Mouse (Mus musculus) CH12.LX (cell line): ENCODE results near the gene Rras. TPM values are rescaled to one million over a fixed set of nuclear protein-coding genes. Genes with fewer than 3 reads are reported as not detected.

Source experiments
- DNase-seq: peaks from one replicate; pipeline ENCODE4 v3.0.0-alpha.2; 2013; ENCODE audit errors: extremely low read depth
- H3K27ac ChIP-seq: 2 replicates; pipeline ENCODE4 v1.5.1; 2012; ENCODE audit warnings: low read depth, mild to moderate bottlenecking, control low read depth, moderate library complexity; ENCODE audit not compliant: insufficient read depth
- H3K27me3 ChIP-seq: replicated peaks from 2 replicates; pipeline ENCODE3; 2012; ENCODE audit warnings: inconsistent platforms
- H3K36me3 ChIP-seq, 2 experiments: replicated peaks in 1 of 2; 2 replicates each; pipeline versions ENCODE3 to v1.6.1; 2012; ENCODE audit warnings: inconsistent platforms in 1 of 2, low read length in 1 of 2, mild to moderate bottlenecking in 1 of 2, mixed read lengths in 1 of 2, moderate library complexity in 1 of 2; ENCODE audit not compliant: control insufficient read depth in 1 of 2, insufficient read depth in 1 of 2
- H3K4me1 ChIP-seq, 2 experiments: 2 replicates each; pipeline ENCODE4 v1.6.1; 2012; ENCODE audit warnings: inconsistent platforms in 1 of 2, moderate library complexity in 1 of 2; ENCODE audit not compliant: insufficient read depth in 2 of 2, control insufficient read depth in 1 of 2
- H3K4me2 ChIP-seq: 2 replicates; pipeline ENCODE4 v1.6.1; 2012; ENCODE audit warnings: low read depth, mild to moderate bottlenecking, control low read depth; ENCODE audit not compliant: poor library complexity, insufficient read depth, severe bottlenecking
- H3K4me3 ChIP-seq, 3 experiments: fragments of 150-350 bp in 1 of 3; sonication (generic) in 1 of 3; replicated peaks in 1 of 3; 2 replicates each; pipeline versions ENCODE3 to v1.5.1; 2011 to 2012; ENCODE audit warnings: low read depth in 2 of 3, low read length in 2 of 3, mild to moderate bottlenecking in 2 of 3, moderate library complexity in 2 of 3, control low read depth in 1 of 3, improper control_type of control experiment in 1 of 3, inconsistent platforms in 1 of 3, mixed read lengths in 1 of 3; ENCODE audit not compliant: poor library complexity in 1 of 3
- H3K79me2 ChIP-seq: replicated peaks from 2 replicates; pipeline ENCODE4 v1.6.1; 2012; ENCODE audit warnings: mild to moderate bottlenecking, moderate library complexity; ENCODE audit not compliant: control insufficient read depth, poor library complexity, insufficient read depth, severe bottlenecking; ENCODE audit errors: extremely low read depth
- H3K9ac ChIP-seq: 2 replicates; pipeline ENCODE4 v1.6.1; 2012; ENCODE audit warnings: low read depth, mild to moderate bottlenecking, control low read depth, moderate library complexity; ENCODE audit not compliant: insufficient read depth
- H3K9me3 ChIP-seq: replicated peaks from 2 replicates; pipeline ENCODE3; 2012; ENCODE audit warnings: low read length, inconsistent platforms, mixed read lengths
- CHD1 ChIP-seq: IDR thresholded peaks from 2 replicates; pipeline ENCODE4 v1.6.1; 2012; ENCODE audit warnings: low read depth, low read length, improper control_type of control experiment, inconsistent platforms
- CHD2 ChIP-seq: IDR thresholded peaks from 2 replicates; pipeline ENCODE4 v1.6.1; 2011; ENCODE audit warnings: low read length, improper control_type of control experiment
- EP300 ChIP-seq: IDR thresholded peaks from 2 replicates; pipeline ENCODE4 v1.6.1; 2011; ENCODE audit warnings: low read length, improper control_type of control experiment
- ETS1 ChIP-seq: conservative IDR thresholded peaks from 2 replicates; pipeline ENCODE4 v1.6.1; 2012; ENCODE audit warnings: low read depth, mild to moderate bottlenecking, inconsistent platforms, low read length, improper control_type of control experiment, moderate library complexity
- GABPA ChIP-seq: IDR thresholded peaks from 2 replicates; pipeline ENCODE4 v1.6.1; 2012; ENCODE audit warnings: low read depth, low read length, improper control_type of control experiment, inconsistent platforms; ENCODE audit not compliant: insufficient replicate concordance
- HCFC1 ChIP-seq: IDR thresholded peaks from 2 replicates; pipeline ENCODE4 v1.6.1; 2012; ENCODE audit warnings: low read depth, mild to moderate bottlenecking, inconsistent platforms, low read length, improper control_type of control experiment
- IRF4 ChIP-seq: IDR thresholded peaks from 2 replicates; pipeline ENCODE4 v1.6.1; 2014; ENCODE audit warnings: low read depth, mild to moderate bottlenecking, inconsistent platforms, low read length, improper control_type of control experiment
- JUN ChIP-seq: IDR thresholded peaks from 2 replicates; pipeline ENCODE4 v1.6.1; 2011; ENCODE audit warnings: low read depth, mild to moderate bottlenecking, low read length, improper control_type of control experiment, moderate library complexity; ENCODE audit not compliant: insufficient read depth
- KAT2A ChIP-seq: IDR thresholded peaks from 2 replicates; pipeline ENCODE4 v1.6.1; 2012; ENCODE audit warnings: low read length, improper control_type of control experiment, inconsistent platforms; ENCODE audit not compliant: insufficient replicate concordance
- MAFK ChIP-seq: IDR thresholded peaks from 2 replicates; pipeline ENCODE4 v1.6.1; 2011; ENCODE audit warnings: low read length, improper control_type of control experiment; ENCODE audit not compliant: insufficient replicate concordance
- NRF1 ChIP-seq: IDR thresholded peaks from 2 replicates; pipeline ENCODE4 v1.6.1; 2014; ENCODE audit warnings: low read depth, mild to moderate bottlenecking, inconsistent platforms, low read length, improper control_type of control experiment, moderate library complexity
- POLR2A ChIP-seq: IDR thresholded peaks from 2 replicates; pipeline ENCODE4 v1.6.1; 2011; ENCODE audit warnings: low read depth, mild to moderate bottlenecking, improper control_type of control experiment, low read length
- RAD21 ChIP-seq: IDR thresholded peaks from 2 replicates; pipeline ENCODE4 v1.6.1; 2011; ENCODE audit warnings: low read depth, mild to moderate bottlenecking, low read length, improper control_type of control experiment, moderate library complexity
- RCOR1 ChIP-seq: conservative IDR thresholded peaks from 2 replicates; pipeline ENCODE4 v1.6.1; 2012; ENCODE audit warnings: low read depth, mild to moderate bottlenecking, inconsistent platforms, low read length, improper control_type of control experiment
- TBP ChIP-seq: conservative IDR thresholded peaks from 2 replicates; pipeline ENCODE4 v1.6.1; 2011; ENCODE audit warnings: low read depth, low read length, improper control_type of control experiment
- UBTF ChIP-seq: IDR thresholded peaks from 2 replicates; pipeline ENCODE4 v1.6.1; 2012; ENCODE audit warnings: low read depth, mild to moderate bottlenecking, inconsistent platforms, low read length, improper control_type of control experiment, moderate library complexity
- USF1 ChIP-seq: IDR thresholded peaks from 2 replicates; pipeline ENCODE4 v1.6.1; 2014; ENCODE audit warnings: low read depth, mild to moderate bottlenecking, inconsistent platforms, low read length, improper control_type of control experiment
- USF2 ChIP-seq: conservative IDR thresholded peaks from 2 replicates; pipeline ENCODE4 v1.6.1; 2011; ENCODE audit warnings: low read depth, low read length, improper control_type of control experiment
- ZC3H11A ChIP-seq: IDR thresholded peaks from 2 replicates; pipeline ENCODE4 v1.6.1; 2012; ENCODE audit warnings: low read depth, mild to moderate bottlenecking, inconsistent platforms, low read length, improper control_type of control experiment
- ZKSCAN1 ChIP-seq: IDR thresholded peaks from 2 replicates; pipeline ENCODE4 v1.6.1; 2012; ENCODE audit warnings: low read depth, inconsistent platforms, low read length, improper control_type of control experiment, borderline replicate concordance
- ZMIZ1 ChIP-seq: IDR thresholded peaks from 2 replicates; pipeline ENCODE4 v1.6.1; 2012; ENCODE audit warnings: low read depth, mild to moderate bottlenecking, inconsistent platforms, low read length, improper control_type of control experiment
- ZNF384 ChIP-seq: IDR thresholded peaks from 2 replicates; pipeline ENCODE4 v1.6.1; 2012; ENCODE audit warnings: low read depth, low read length, improper control_type of control experiment, inconsistent platforms
- dilution Hi-C: fragments of 300-500 bp; cut with MboI; formaldehyde crosslinking; loops from 2 replicates; pipeline ENCODE4 v1.14.3; 2020; ENCODE audit warnings: low sequenced_read_pairs; ENCODE audit not compliant: extremely low pct_unique_long_range_greater_than_20kb, extremely low pct_ligation_motif_present
- in situ Hi-C: fragments of 300-500 bp; cut with MboI; formaldehyde crosslinking; loops from 3 replicates; pipeline ENCODE4 v1.14.3; 2019; ENCODE audit warnings: low sequenced_read_pairs, low pct_ligation_motif_present, low pct_unique_long_range_greater_than_20kb, mixed read lengths
- polyA plus RNA-seq: library from polyadenylated mRNA; unstranded; fragments of >175 nt; gene quantifications from 2 replicates; pipeline ENCODE4 v1.2.1, GENCODE M21; 2012; ENCODE audit warnings: low read depth; ENCODE audit not compliant: insufficient read length
- total RNA-seq, 2 experiments: library from RNA; depleted of rRNA; stranded (reverse); fragments of 300-350 nt in 1 of 2; fragments of >200 nt in 1 of 2; gene quantifications; 2 replicates each; pipeline ENCODE4 v1.2.3; 2012 to 2014

Rras gene
- total and polyA plus RNA-seq, 3 experiments = 7.2 to 19.8 (median 10.6) TPM

- Histone ChIP-seq H3K9ac (no peak overlapping the region), H3K4me2 (no peak overlapping the region), H3K79me2 (peaks cover 5% of the 10 kb centered on the region), H3K4me1 (peaks cover 0 to 10% of the 10 kb centered on the region in 2 experiments; a peak in 2 of 4 replicates), H3K27ac (no peak overlapping the region), H3K36me3 (peaks cover 68 to 70% of the 10 kb centered on the region in 2 experiments), H3K9me3 (no peaks in the 10 kb centered on the region), H3K4me3 (no peak overlapping the region), H3K27me3 (no peaks in the 10 kb centered on the region)
- TF ChIP-seq ZMIZ1 (no peak), EP300 (no peak), USF2 (no peak), IRF4 (no peak), MAFK (no peak), CHD1 (no peak), GABPA (no peak), ZC3H11A (no peak), RAD21 (no peak), CHD2 (no peak), ZKSCAN1 (no peak)
- dilution Hi-C loops = no loop called here
- no peak for DNase-seq
- in situ Hi-C loops = loop anchor here (5.0 kb wide), 1 partner anchor 60 kb away; the partner anchor contains the start of gene Prmt1
Observed at GRCm38 (mm10) chr7:45047491-45047890, 29.7 kb downstream of the Rras start.

- in situ Hi-C loops (loop anchor here (5.0 kb wide), 1 partner anchor 61 kb away; the partner anchor contains the start of gene Prmt1), dilution Hi-C loops (no loop called here)
- DNase-seq = no peak
- Histone ChIP-seq H3K9me3 (no peaks in the 10 kb centered on the region), H3K36me3 (peaks cover 61 to 62% of the 10 kb centered on the region in 2 experiments), H3K79me2 (peaks cover 5% of the 10 kb centered on the region), H3K4me3 (no peak overlapping the region), H3K27me3 (no peaks in the 10 kb centered on the region), H3K4me1 (peaks cover 0 to 10% of the 10 kb centered on the region in 2 experiments; a peak in 2 of 4 replicates), H3K27ac (no peak overlapping the region), H3K4me2 (no peak overlapping the region), H3K9ac (no peak overlapping the region)
- TF ChIP-seq MAFK = no peak
- no peak for TF ChIP-seq JUN
- TF ChIP-seq POLR2A = no peak
- no peak for TF ChIP-seq RAD21
- TF ChIP-seq GABPA = no peak
- no peak for TF ChIP-seq HCFC1
- TF ChIP-seq KAT2A = no peak
- TF ChIP-seq ETS1 = no peak
- TF ChIP-seq IRF4 = no peak
- no peak for TF ChIP-seq NRF1
- TF ChIP-seq USF1 = no peak
- no peak for TF ChIP-seq TBP
- TF ChIP-seq ZNF384 = no peak
- no peak for TF ChIP-seq ZKSCAN1
- TF ChIP-seq UBTF = no peak
- TF ChIP-seq RCOR1 = no peak
Observed at GRCm38 (mm10) chr7:45048001-45048890, 30.5 kb downstream of the Rras start.
